Mouse (Mus musculus): ENCODE results near the gene Fut2.

GRCm38 (mm10) chr7:45699523-45700141, 33.4 kb upstream of the Fut2 start, which contains the start of gene Car11:
- TF ChIP-seq POLR2A (IDR thresholded peaks at IDR 0.05; ENCODE audit: low read depth, low read length): no peak
- no peak for TF ChIP-seq CTCF (IDR thresholded peaks at IDR 0.05; ENCODE audit: borderline replicate concordance, insufficient read depth, low read length)
